Mouse (Mus musculus) liver, embryonic 11.5 days (tissue): ENCODE measurements around the gene Mrnip. TPM values are rescaled to one million over a fixed set of nuclear protein-coding genes. Genes with fewer than 3 reads are reported as not detected.

ENCODE experiments used
- ATAC-seq: fragments of 200-750 bp; cut with Nextera tagmentation; replicated peaks from 2 replicates; pipeline ENCODE4 v1.8.0; 2017; ENCODE audit warnings: moderate number of reproducible peaks, mild to moderate bottlenecking, moderate TSS enrichment, moderate library complexity; ENCODE audit not compliant: low FRiP score
- DNase-seq: peaks from one replicate; pipeline ENCODE4 v3.0.0-alpha.2; 2017; ENCODE audit warnings: low spot score
- H3K27ac ChIP-seq: fragments of 300-500 bp; sonication (generic); 2 replicates; pipeline ENCODE4 v1.5.1; 2014; ENCODE audit warnings: mild to moderate bottlenecking, low read depth, low read length, control low read depth
- H3K27me3 ChIP-seq: fragments of 300-500 bp; sonication (generic); replicated peaks from 2 replicates; pipeline ENCODE4 v1.6.1; 2014; ENCODE audit warnings: low read length, mixed read lengths; ENCODE audit not compliant: control insufficient read depth, insufficient read depth
- H3K36me3 ChIP-seq: fragments of 300-500 bp; sonication (generic); 2 replicates; pipeline ENCODE4 v1.6.1; 2014; ENCODE audit warnings: mild to moderate bottlenecking, low read length, moderate library complexity, mixed read lengths; ENCODE audit not compliant: control insufficient read depth, insufficient read depth
- H3K4me1 ChIP-seq: fragments of 300-500 bp; sonication (generic); replicated peaks from 2 replicates; pipeline ENCODE4 v1.6.1; 2014; ENCODE audit warnings: low read length, mixed read lengths; ENCODE audit not compliant: control insufficient read depth, insufficient read depth
- H3K4me2 ChIP-seq: fragments of 300-500 bp; sonication (generic); 2 replicates; pipeline ENCODE4 v1.6.1; 2014; ENCODE audit warnings: mild to moderate bottlenecking, control low read depth, moderate library complexity
- H3K4me3 ChIP-seq: fragments of 300-500 bp; sonication (generic); 2 replicates; pipeline ENCODE4 v1.5.1; 2014; ENCODE audit warnings: low read depth, low read length, control low read depth
- H3K9ac ChIP-seq: fragments of 300-500 bp; sonication (generic); 2 replicates; pipeline ENCODE4 v1.6.1; 2014; ENCODE audit warnings: low read depth, low read length, control low read depth
- H3K9me3 ChIP-seq: fragments of 300-500 bp; sonication (generic); 2 replicates; pipeline ENCODE4 v1.6.1; 2016; ENCODE audit warnings: low read length, inconsistent platforms, mixed read lengths; ENCODE audit not compliant: control insufficient read depth
- WGBS: fragments of 180-500 bp; shearing (Covaris S2); extraction: QIAGEN DNeasy Blood & Tissue Kit; methylation state at CpG from one replicate; pipeline ENCODE4 v1.1.7; 2014; 5-methylcytosine and 5-hydroxymethylcytosine counted together
- polyA plus RNA-seq: library from polyadenylated mRNA; unstranded; fragments of >200 nt; fragmentation: Nextera tagmentation; extraction: Ambion mirVana; gene quantifications from 2 replicates; pipeline ENCODE4 v1.2.1, GENCODE M21; 2014

The Mrnip gene
- polyA plus RNA-seq, 1 experiment from 2014 or later, result 13.9 TPM

- no peak overlapping the region for H3K9ac ChIP-seq
- no peak overlapping the region; the same call in 1 of the 2 replicates for H3K27ac ChIP-seq
- no peaks in the 10 kb centered on the region for H3K9me3 ChIP-seq
- peaks cover 7% of the 10 kb centered on the region for H3K4me1 ChIP-seq
- no peak for ATAC-seq
- no peaks in the 10 kb centered on the region for H3K27me3 ChIP-seq
- no peak overlapping the region for H3K4me3 ChIP-seq
- DNase-seq, result no peak
- 83% methylated on average over 7 of the region's 7 CpGs for WGBS
- H3K36me3 ChIP-seq, result peaks cover 26% of the 10 kb centered on the region
- H3K4me2 ChIP-seq, result no peak overlapping the region
Observed at GRCm38 (mm10) chr11:50139571-50139970, 34.7 kb upstream of the Mrnip start.

GRCm38 (mm10) chr11:50145529-50145928, 28.7 kb upstream of the Mrnip start:
- Histone ChIP-seq H3K9ac (no peak overlapping the region), H3K4me3 (no peak overlapping the region), H3K4me1 (peaks cover 4% of the 10 kb centered on the region; the same call in 1 of the 2 replicates), H3K4me2 (no peak overlapping the region), H3K9me3 (no peaks in the 10 kb centered on the region), H3K27me3 (no peaks in the 10 kb centered on the region), H3K27ac (no peak overlapping the region), H3K36me3 (peaks cover 46% of the 10 kb centered on the region)
- ATAC-seq (no peak), DNase-seq (no peak)
- 91% methylated on average over 3 of the region's 3 CpGs for WGBS

GRCm38 (mm10) chr11:50146121-50146520, 28.1 kb upstream of the Mrnip start:
- no peak overlapping the region for H3K4me3 ChIP-seq
- peaks cover 46% of the 10 kb centered on the region for H3K36me3 ChIP-seq
- H3K27me3 ChIP-seq, result no peaks in the 10 kb centered on the region
- no peak overlapping the region for H3K9ac ChIP-seq
- H3K9me3 ChIP-seq, result no peaks in the 10 kb centered on the region
- no peak overlapping the region for H3K27ac ChIP-seq
- 92% methylated on average over 13 of the region's 13 CpGs for WGBS
- no peak overlapping the region for H3K4me2 ChIP-seq
- peaks cover 4% of the 10 kb centered on the region; the same call in 1 of the 2 replicates for H3K4me1 ChIP-seq
- ATAC-seq (no peak), DNase-seq (no peak)

- no peak for ATAC-seq
- Histone ChIP-seq H3K27ac (no peak overlapping the region; the same call in 1 of the 2 replicates), H3K27me3 (no peaks in the 10 kb centered on the region), H3K9ac (no peak overlapping the region), H3K4me2 (no peak overlapping the region), H3K36me3 (peaks cover 51% of the 10 kb centered on the region), H3K4me1 (peaks cover 4% of the 10 kb centered on the region; the same call in 1 of the 2 replicates), H3K9me3 (no peaks in the 10 kb centered on the region), H3K4me3 (no peak overlapping the region)
- no peak for DNase-seq
- 61% methylated on average over 9 of the region's 9 CpGs for WGBS
Observed at GRCm38 (mm10) chr11:50147267-50147957, 26.8 kb upstream of the Mrnip start.

- DNase-seq (no peak), ATAC-seq (no peak)
- Histone ChIP-seq H3K27me3 (no peaks in the 10 kb centered on the region), H3K4me2 (no peak overlapping the region), H3K4me3 (no peak overlapping the region), H3K27ac (no peak overlapping the region), H3K9me3 (no peaks in the 10 kb centered on the region), H3K36me3 (peaks cover 54% of the 10 kb centered on the region), H3K4me1 (peaks cover 4% of the 10 kb centered on the region; the same call in 1 of the 2 replicates), H3K9ac (no peak overlapping the region)
- 95% methylated on average over 11 of the region's 11 CpGs for WGBS
Observed at GRCm38 (mm10) chr11:50147958-50148476, 26.2 kb upstream of the Mrnip start.

- ATAC-seq (no peak), DNase-seq (no peak)
- peaks cover 55% of the 10 kb centered on the region for H3K36me3 ChIP-seq
- H3K27me3 ChIP-seq, result no peaks in the 10 kb centered on the region
- H3K9me3 ChIP-seq, result no peaks in the 10 kb centered on the region
- no peak overlapping the region for H3K27ac ChIP-seq
- WGBS, result 84% methylated on average over 7 of the region's 7 CpGs
- no peak overlapping the region for H3K9ac ChIP-seq
- H3K4me1 ChIP-seq, result peaks cover 4% of the 10 kb centered on the region; the same call in 1 of the 2 replicates
- H3K4me2 ChIP-seq, result no peak overlapping the region
- no peak overlapping the region for H3K4me3 ChIP-seq
Observed at GRCm38 (mm10) chr11:50149200-50149599, 25.0 kb upstream of the Mrnip start.

- Histone ChIP-seq H3K4me3 (no peak overlapping the region), H3K27ac (no peak overlapping the region), H3K9ac (no peak overlapping the region), H3K4me1 (peaks cover 4% of the 10 kb centered on the region; the same call in 1 of the 2 replicates), H3K4me2 (no peak overlapping the region), H3K36me3 (peaks cover 55% of the 10 kb centered on the region), H3K9me3 (no peaks in the 10 kb centered on the region), H3K27me3 (no peaks in the 10 kb centered on the region)
- WGBS, result 80% methylated on average over 9 of the region's 9 CpGs
- ATAC-seq, result no peak
- no peak for DNase-seq
Observed at GRCm38 (mm10) chr11:50149603-50150150, 24.6 kb upstream of the Mrnip start.

GRCm38 (mm10) chr11:50151374-50151773, 22.9 kb upstream of the Mrnip start:
- peaks cover 4% of the 10 kb centered on the region; the same call in 1 of the 2 replicates for H3K4me1 ChIP-seq
- no peaks in the 10 kb centered on the region for H3K9me3 ChIP-seq
- no peak for ATAC-seq
- no peak overlapping the region for H3K4me2 ChIP-seq
- no peak overlapping the region for H3K4me3 ChIP-seq
- no peak overlapping the region for H3K9ac ChIP-seq
- no peak overlapping the region for H3K27ac ChIP-seq
- DNase-seq, result no peak
- 80% methylated on average over 3 of the region's 3 CpGs for WGBS
- no peaks in the 10 kb centered on the region for H3K27me3 ChIP-seq
- peaks cover 44% of the 10 kb centered on the region for H3K36me3 ChIP-seq
